Mouse (Mus musculus) activated CD4-positive, CD25-positive, alpha-beta regulatory T cell, adult 9 weeks (primary cell): ENCODE results near the gene Nbl1. TPM values are rescaled to one million over a fixed set of nuclear protein-coding genes. Genes with fewer than 3 reads are reported as not detected.

Source experiments
- polyA plus RNA-seq: library from polyadenylated mRNA; unstranded; fragments of 100-300 nt; shearing (Covaris generic); gene quantifications from one replicate; pipeline ENCODE4 v1.2.1, GENCODE M21; 2017

The Nbl1 gene
- 0.71 TPM for polyA plus RNA-seq

DNA sequence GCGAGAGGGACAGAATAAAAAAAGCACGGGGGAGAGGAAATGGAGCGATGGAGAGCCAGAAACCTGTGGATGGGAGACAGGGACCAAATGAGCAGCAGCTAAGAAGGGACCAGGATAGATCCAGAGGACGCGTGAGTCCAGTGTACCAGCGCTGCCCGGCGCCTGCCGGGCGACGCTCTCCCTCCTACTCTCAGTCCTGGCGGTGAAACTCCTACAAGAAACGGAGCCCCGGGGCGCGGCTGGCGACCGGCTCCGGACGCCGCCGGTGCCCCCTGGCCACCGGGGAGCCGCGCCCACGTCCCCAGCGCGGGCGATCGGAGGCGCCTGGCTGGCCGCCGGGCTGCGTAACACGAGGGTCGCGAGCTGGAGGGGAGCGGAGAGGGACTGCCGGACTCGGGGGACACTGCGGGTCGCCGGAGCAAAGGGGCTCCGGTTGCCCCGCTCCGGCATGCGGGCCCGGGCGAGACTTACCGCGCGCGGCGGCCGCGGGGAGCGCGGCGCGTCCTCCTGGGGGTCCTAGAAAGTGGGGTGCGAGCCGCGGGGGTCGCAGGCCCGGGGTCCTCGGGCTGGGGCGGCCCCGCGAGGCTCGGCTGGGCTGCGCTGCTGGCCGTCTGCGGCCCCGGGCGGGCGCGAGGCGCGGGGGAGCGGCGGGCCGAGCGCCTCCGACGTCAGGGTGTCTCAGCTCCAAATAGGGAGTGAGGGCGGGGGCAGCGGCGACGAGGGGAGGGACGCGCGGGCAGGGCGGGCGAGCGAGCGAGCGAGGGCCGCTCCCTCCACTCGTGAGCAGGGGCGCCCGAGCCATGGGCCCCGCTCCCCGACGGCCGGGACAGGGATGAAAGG is at the start of gene Nbl1:
Nbl1 (minus strand) TSS at position 638 of the 840 bp plus-strand sequence.

DNA sequence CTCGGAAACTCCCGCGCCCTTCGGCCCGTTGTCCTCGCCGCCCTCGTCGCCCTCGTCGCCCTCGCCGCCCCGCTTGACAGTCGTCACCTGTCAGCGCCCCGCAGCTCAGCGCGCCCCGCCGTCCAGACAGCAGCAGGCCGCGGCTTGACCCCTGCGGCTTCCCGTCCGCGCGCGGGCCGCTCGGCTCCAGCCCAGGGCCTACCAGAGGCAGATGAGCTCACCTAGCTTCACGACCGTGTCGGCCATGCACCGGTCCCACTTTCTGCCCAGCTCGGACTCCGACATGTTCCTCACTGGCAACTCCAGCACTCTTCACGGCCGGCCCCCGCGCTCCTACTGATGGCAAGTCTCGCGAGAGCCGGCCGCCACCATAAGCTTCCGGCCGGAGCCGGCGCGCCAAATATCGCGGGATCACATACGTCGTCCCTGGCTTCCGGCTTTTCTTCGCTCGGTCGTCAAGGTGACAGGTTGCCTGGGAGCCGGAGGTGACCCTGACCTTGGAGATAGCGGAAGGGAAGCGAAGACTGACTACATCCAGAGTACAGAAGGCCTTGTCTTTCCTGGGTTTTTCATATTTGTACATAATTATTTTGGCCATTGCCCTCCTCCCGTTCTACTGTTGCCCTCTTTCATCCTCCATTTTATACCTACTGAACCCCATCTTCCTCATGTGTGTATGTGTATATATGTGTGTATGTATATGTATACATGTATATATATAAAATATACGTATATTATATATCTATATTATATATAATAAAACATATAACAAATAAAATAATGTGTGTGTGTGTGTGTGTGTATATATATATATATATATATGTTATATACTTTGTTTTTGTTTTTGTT is 38.1 kb upstream of the Nbl1 start, which contains the start of gene Minos1:
Minos1 (minus strand) TSS at position 413 of the 849 bp plus-strand sequence.

DNA sequence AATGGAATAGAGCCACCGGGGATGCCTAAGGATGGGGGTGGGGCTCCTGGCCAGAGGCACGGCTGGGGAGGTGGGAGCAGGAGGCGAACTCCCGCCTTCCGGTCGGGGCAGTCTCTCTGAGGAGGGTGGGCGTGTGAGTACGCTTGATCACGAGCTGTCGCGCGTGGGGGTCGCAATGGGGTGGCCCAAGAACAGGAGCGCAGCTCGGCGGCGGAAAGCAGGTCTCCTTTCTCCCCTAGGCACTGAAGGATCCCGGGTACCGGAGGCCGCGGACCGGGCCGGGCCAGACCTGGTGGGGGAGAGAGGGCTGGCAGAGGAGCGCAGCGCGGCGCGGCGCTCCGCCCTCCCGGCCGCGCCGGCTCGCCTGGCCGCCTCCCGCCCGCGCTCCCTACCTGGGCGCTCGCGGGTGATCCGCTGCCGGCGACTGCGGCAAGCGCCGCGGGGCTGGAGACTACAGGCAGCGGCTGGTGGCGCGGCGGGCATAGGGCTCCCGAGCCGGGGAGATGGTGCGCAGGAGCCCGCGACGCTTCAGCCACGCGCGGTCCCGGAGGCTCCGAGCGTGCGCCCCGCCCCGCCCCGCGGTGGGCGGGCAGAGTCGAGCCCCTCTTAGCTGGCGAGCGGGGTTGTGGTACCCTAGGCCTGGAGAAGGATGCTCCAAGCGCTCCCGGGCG is 17.6 kb downstream of the Nbl1 start, which contains the start of gene Htr6:
Htr6 (minus strand) TSS at position 530 of the 671 bp plus-strand sequence.

Other genes with a start within 250 kb of the Nbl1 start
- not detected for gene Pla2g5, start 229.5 kb downstream of the Nbl1 start, polyA plus RNA-seq
- gene Gm13030, start 219.0 kb downstream of the Nbl1 start, polyA plus RNA-seq: not detected
- not detected for gene Pla2g2e, start 215.1 kb downstream of the Nbl1 start, polyA plus RNA-seq
- 0.33 TPM for gene Otud3, start 179.0 kb downstream of the Nbl1 start, polyA plus RNA-seq
- gene Rnf186, start 125.9 kb downstream of the Nbl1 start, polyA plus RNA-seq: not detected
- 36.8 TPM for gene Tmco4, start 120.1 kb downstream of the Nbl1 start, polyA plus RNA-seq
- not detected for gene Htr6, start 17.4 kb downstream of the Nbl1 start, polyA plus RNA-seq
- 441 TPM for gene Minos1, start 38.1 kb upstream of the Nbl1 start, polyA plus RNA-seq
- gene Capzb, start 99.9 kb upstream of the Nbl1 start, polyA plus RNA-seq: 751 TPM
- 15.1 TPM for gene Pqlc2, start 217.7 kb upstream of the Nbl1 start, polyA plus RNA-seq
- gene Akr7a5, start 217.8 kb upstream of the Nbl1 start, polyA plus RNA-seq: 11.6 TPM